Mouse (Mus musculus): ENCODE results near the gene Stxbp1.
"Not testable (repeated sequence)": the region's sequence is repeated elsewhere in the genome, so short reads cannot be mapped to it uniquely, and the experiment has no call there.

The Stxbp1 gene

GRCm38 (mm10) chr2:32874070-32874469 is 27.0 kb upstream of the Stxbp1 start:
- DNase-seq (ENCODE audit: low spot score), result no peak

- DNase-seq (ENCODE audit: low spot score), result no peak
Observed at GRCm38 (mm10) chr2:32870275-32871100, 23.4 kb upstream of the Stxbp1 start.

- DNase-seq (ENCODE audit: low spot score), result no peak
Observed at GRCm38 (mm10) chr2:32869721-32870274, 22.8 kb upstream of the Stxbp1 start.

GRCm38 (mm10) chr2:32867354-32867753 is 20.3 kb upstream of the Stxbp1 start:
- DNase-seq (ENCODE audit: low spot score), result no peak

- DNase-seq (ENCODE audit: low spot score), result no peak
Observed at GRCm38 (mm10) chr2:32864755-32865154, 17.7 kb upstream of the Stxbp1 start.

GRCm38 (mm10) chr2:32863317-32863716 is 16.3 kb upstream of the Stxbp1 start:
- no peak for DNase-seq (ENCODE audit: low spot score)

- DNase-seq (ENCODE audit: low spot score), result no peak
Observed at GRCm38 (mm10) chr2:32860799-32861198, 13.8 kb upstream of the Stxbp1 start.

- DNase-seq (ENCODE audit: low spot score), result no peak
Observed at GRCm38 (mm10) chr2:32859622-32860012, 12.6 kb upstream of the Stxbp1 start.

- DNase-seq (ENCODE audit: low spot score), result peak; percentile 63
Observed at GRCm38 (mm10) chr2:32859010-32859621, 12.1 kb upstream of the Stxbp1 start.

GRCm38 (mm10) chr2:32857584-32857983 is 10.5 kb upstream of the Stxbp1 start:
- peak; percentile 74 for DNase-seq (ENCODE audit: low spot score)

- DNase-seq (ENCODE audit: low spot score), result no peak
Observed at GRCm38 (mm10) chr2:32855790-32856465, 8.9 kb upstream of the Stxbp1 start.

- DNase-seq (ENCODE audit: low spot score), result no peak
Observed at GRCm38 (mm10) chr2:32855046-32855785, 8.2 kb upstream of the Stxbp1 start.

GRCm38 (mm10) chr2:32854206-32854605 is 7.2 kb upstream of the Stxbp1 start:
- peak; percentile 81 for DNase-seq (ENCODE audit: low spot score)

GRCm38 (mm10) chr2:32853716-32854115 is 6.7 kb upstream of the Stxbp1 start:
- not testable (repeated sequence) for DNase-seq (ENCODE audit: low spot score)

GRCm38 (mm10) chr2:32852156-32852555 is 5.1 kb upstream of the Stxbp1 start:
- DNase-seq (ENCODE audit: low spot score), result peak; percentile 33

- no peak for DNase-seq (ENCODE audit: low spot score)
Observed at GRCm38 (mm10) chr2:32847468-32847821, 400 bp upstream of the Stxbp1 start.

- peak; percentile 25 for DNase-seq (ENCODE audit: low spot score)
Observed at GRCm38 (mm10) chr2:32846101-32846804, 792 bp downstream of the Stxbp1 start.

- no peak for DNase-seq (ENCODE audit: low spot score)
Observed at GRCm38 (mm10) chr2:32845572-32846100, 1.4 kb downstream of the Stxbp1 start.

- no peak for DNase-seq (ENCODE audit: low spot score)
Observed at GRCm38 (mm10) chr2:32842558-32842957, 4.5 kb downstream of the Stxbp1 start.

- no peak for DNase-seq (ENCODE audit: low spot score)
Observed at GRCm38 (mm10) chr2:32841099-32841498, 5.9 kb downstream of the Stxbp1 start.

GRCm38 (mm10) chr2:32839261-32839660 is 7.8 kb downstream of the Stxbp1 start:
- DNase-seq (ENCODE audit: low spot score), result no peak

Data from T-cell, adult 2 months (primary cell).